Mouse (Mus musculus) stomach, postnatal 0 days (tissue): ENCODE measurements around the gene Srgap2.

ENCODE experiments used
- CTCF ChIP-seq: IDR thresholded peaks from 2 replicates; pipeline ENCODE4 v1.5.1; 2016; ENCODE audit warnings: antibody characterized with exemption, low read depth, mild to moderate bottlenecking, moderate library complexity
- EP300 ChIP-seq: optimal IDR thresholded peaks from 2 replicates; pipeline ENCODE3; 2016; ENCODE audit warnings: antibody characterized with exemption

DNA sequence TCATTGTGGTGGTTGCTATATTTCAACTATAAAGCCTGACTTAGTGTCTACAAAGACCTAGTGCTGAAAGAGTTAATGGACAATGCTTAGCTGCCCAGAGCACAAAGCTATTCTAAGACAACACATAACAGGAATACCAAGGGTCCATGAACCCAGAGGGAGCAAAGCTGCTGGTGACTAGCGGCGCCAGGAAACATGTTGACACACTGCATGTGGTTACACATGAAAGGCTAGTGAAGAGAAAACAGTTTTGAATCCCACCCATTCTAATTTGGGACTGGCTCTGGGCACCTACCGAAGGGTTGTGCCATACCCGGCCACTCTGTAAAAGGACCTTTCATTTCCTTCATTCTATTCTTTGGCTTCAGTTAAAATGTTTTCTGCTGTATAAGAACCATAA is 106.5 kb downstream of the Srgap2 start:
- TF ChIP-seq EP300: no peak
- no peak for TF ChIP-seq CTCF
